Mouse (Mus musculus) intestine, embryonic 15.5 days (tissue): ENCODE results near the gene Abcc1. TPM values are rescaled to one million over a fixed set of nuclear protein-coding genes. Genes with fewer than 3 reads are reported as not detected.

Source experiments
- ATAC-seq: fragments of 200-750 bp; cut with Nextera tagmentation; 2 replicates; pipeline ENCODE4 v1.8.0; 2017; ENCODE audit warnings: moderate TSS enrichment, moderate library complexity
- H3K27ac ChIP-seq: fragments of 300-500 bp; sonication (generic); 2 replicates; pipeline ENCODE4 v1.5.1; 2015; ENCODE audit warnings: mild to moderate bottlenecking, inconsistent platforms
- H3K27me3 ChIP-seq: fragments of 300-500 bp; sonication (generic); replicated peaks from 2 replicates; pipeline ENCODE4 v1.6.1; 2015; ENCODE audit warnings: inconsistent platforms
- H3K36me3 ChIP-seq: fragments of 300-500 bp; sonication (generic); 2 replicates; pipeline ENCODE4 v1.6.1; 2015; ENCODE audit warnings: inconsistent platforms
- H3K4me1 ChIP-seq: fragments of 300-500 bp; sonication (generic); replicated peaks from 2 replicates; pipeline ENCODE4 v1.6.1; 2015; ENCODE audit warnings: inconsistent platforms
- H3K4me2 ChIP-seq: fragments of 300-500 bp; sonication (generic); replicated peaks from 2 replicates; pipeline ENCODE4 v1.6.1; 2015; ENCODE audit warnings: mild to moderate bottlenecking, inconsistent platforms
- H3K4me3 ChIP-seq: fragments of 300-500 bp; sonication (generic); replicated peaks from 2 replicates; pipeline ENCODE4 v1.5.1; 2015; ENCODE audit warnings: inconsistent platforms
- H3K9ac ChIP-seq: fragments of 300-500 bp; sonication (generic); 2 replicates; pipeline ENCODE4 v1.6.1; 2015; ENCODE audit warnings: inconsistent platforms
- H3K9me3 ChIP-seq: fragments of 300-500 bp; sonication (generic); 2 replicates; pipeline ENCODE4 v1.6.1; 2016; ENCODE audit warnings: inconsistent platforms
- whole genome bisulfite sequencing: fragments of 180-500 bp; shearing (Covaris S2); methylation state at CpG from one replicate; pipeline ENCODE4 v1.1.7; 2015; 5-methylcytosine and 5-hydroxymethylcytosine counted together
- polyA plus RNA-seq: library from polyadenylated mRNA; unstranded; fragments of >200 nt; fragmentation: Nextera tagmentation; extraction: Ambion mirVana; gene quantifications from 2 replicates; pipeline ENCODE4 v1.2.1, GENCODE M21; 2015

Gene Abcc1
- 8.3 and 9.2 TPM in 2 replicates for polyA plus RNA-seq

DNA sequence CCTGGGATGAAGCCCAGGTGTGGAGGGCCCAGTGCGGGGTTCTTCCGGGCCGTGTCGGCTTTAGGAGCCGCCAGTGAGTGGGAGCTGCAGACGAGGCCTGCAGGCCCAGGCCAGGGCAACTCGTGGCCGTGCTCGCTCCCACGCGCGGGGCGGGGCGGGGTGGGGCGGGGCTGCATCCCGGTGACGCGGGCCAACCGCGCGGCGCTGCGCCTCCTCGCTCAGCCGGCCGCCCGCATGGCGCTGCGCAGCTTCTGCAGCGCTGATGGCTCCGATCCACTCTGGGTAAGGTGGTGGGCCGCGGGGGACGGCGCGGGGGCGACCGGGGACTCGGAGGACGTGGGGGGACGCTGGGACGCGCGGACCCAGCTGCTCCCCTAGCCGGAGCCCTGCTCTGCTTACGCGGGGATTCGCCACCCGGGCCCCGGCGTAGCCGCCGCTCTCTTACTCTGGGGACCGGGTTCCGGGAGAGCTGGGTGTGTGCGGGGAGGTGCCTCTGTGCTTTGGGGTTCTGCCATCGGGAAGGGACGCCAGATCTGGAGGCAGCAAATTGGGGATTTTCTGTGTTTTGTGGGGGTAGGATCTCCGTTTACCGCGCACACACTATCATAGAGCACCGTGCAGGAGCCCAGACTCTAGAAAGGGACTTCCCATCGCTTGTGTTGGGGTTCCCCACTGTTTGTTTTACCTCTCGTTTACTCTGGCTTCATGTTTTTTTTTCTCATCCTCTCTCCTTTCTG is at the start of gene Abcc1:
TSS of gene Abcc1 (plus strand) at position 197 of the 737 bp plus-strand sequence.
- H3K4me2 ChIP-seq, result peak within 1 kb of the TSS; percentile 92
- no peaks in the 10 kb centered on the region for H3K9me3 ChIP-seq
- H3K27ac ChIP-seq, result peak within 1 kb of the TSS; percentile 44; the same call in 1 of the 2 replicates
- H3K9ac ChIP-seq, result peak within 1 kb of the TSS; percentile 70
- peak within 1 kb of the TSS; percentile 87 for H3K4me3 ChIP-seq
- WGBS, result under 1% methylated on average over 64 of the region's 64 CpGs
- no peaks in the 10 kb centered on the region for H3K36me3 ChIP-seq
- peak; percentile 98 for ATAC-seq
- H3K4me1 ChIP-seq, result peaks cover 6% of the 10 kb centered on the region; the same call in 1 of the 2 replicates
- no peaks in the 10 kb centered on the region for H3K27me3 ChIP-seq

DNA sequence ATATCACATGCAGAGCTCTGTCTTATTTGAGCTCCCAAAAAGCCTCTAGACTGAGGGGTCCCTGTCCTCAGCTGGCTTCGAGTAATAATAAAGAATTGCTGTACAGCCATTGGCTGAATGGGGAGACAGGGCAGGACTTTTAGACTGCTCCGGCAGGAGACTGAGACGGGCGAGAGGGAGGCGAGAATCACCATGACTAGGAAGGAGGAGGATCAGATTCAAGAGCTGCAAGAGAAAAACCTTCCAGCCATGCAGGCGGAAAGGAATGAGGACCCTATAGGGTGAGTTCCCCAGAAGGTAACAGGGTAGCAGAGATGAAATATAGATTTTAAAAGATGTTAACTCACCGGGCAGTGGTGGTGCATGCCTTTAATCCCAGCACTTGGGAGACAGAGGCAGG is 48.4 kb upstream of the Abcc1 start:
- WGBS, result 91% methylated on average over 7 of the region's 7 CpGs
- Histone ChIP-seq H3K27ac (no peak overlapping the region), H3K9me3 (no peaks in the 10 kb centered on the region), H3K27me3 (no peaks in the 10 kb centered on the region), H3K4me1 (0 out of 2 replicates have a peak, but pooled peaks cover 6% of the 10 kb centered on the region), H3K9ac (no peak overlapping the region), H3K4me3 (no peak overlapping the region), H3K4me2 (no peak overlapping the region), H3K36me3 (peaks cover 8% of the 10 kb centered on the region; the same call in 1 of the 2 replicates)
- no peak for ATAC-seq

DNA sequence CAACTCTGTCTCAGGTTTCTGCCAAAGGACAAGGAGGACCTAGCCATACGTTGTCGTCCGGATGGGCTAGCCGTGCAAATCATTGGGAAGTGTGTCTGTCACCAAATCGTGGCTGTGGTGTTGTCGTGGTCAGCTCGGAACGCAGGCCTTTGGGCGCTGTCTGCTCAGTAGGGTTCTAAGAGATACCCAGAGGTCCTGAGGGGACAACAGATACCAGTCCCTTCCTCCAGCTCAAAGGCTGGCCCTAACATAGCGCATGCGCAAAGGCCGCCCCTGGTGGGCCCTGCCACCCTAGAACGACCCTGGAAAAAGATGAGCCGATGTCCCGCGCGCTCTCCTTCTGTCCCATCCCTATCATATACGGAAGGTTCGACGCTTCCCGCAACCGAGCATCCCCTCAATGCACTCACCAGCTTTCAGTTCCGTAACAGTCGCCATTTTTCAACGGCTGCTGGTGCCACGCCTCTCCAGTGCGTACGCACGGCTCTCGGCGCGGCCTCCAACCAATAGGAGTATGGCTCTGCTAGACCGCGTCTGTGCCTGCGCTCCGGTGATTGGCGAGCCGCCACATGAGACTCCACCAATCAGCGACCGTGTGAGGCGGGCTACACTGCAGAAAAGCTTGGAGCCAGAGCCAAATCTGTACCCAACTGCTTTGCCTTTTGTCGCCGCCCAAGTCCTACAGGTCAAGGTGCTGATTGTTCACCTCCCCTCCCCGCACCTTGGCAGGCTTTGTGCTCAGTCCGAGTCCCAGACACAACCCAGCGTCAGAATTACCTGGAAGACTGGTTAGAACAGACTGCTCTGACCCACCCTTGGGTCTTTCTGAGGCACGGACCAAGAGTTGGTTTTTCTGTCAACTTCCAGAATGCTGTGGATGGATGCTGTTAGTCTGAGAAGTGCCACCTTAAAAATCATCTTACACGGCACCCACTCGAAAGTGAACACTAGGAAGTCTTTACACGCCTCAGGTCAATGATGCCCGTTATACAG is 44.2 kb upstream of the Abcc1 start, which contains the start of gene Fopnl:
TSS of gene Fopnl (minus strand) at position 522 of the 993 bp plus-strand sequence.
- 4% methylated on average over 51 of the region's 51 CpGs for WGBS
- Histone ChIP-seq H3K36me3 (no peaks in the 10 kb centered on the region; the same call in 1 of the 2 replicates), H3K27ac (peak within 1 kb of the TSS; percentile 91), H3K27me3 (no peaks in the 10 kb centered on the region), H3K9ac (peak within 1 kb of the TSS; percentile 83), H3K4me3 (peak within 1 kb of the TSS; percentile 71), H3K4me2 (peak within 1 kb of the TSS; percentile 81), H3K9me3 (no peaks in the 10 kb centered on the region), H3K4me1 (0 out of 2 replicates have a peak, but pooled peaks cover 6% of the 10 kb centered on the region)
- ATAC-seq, result peak; percentile 100

DNA sequence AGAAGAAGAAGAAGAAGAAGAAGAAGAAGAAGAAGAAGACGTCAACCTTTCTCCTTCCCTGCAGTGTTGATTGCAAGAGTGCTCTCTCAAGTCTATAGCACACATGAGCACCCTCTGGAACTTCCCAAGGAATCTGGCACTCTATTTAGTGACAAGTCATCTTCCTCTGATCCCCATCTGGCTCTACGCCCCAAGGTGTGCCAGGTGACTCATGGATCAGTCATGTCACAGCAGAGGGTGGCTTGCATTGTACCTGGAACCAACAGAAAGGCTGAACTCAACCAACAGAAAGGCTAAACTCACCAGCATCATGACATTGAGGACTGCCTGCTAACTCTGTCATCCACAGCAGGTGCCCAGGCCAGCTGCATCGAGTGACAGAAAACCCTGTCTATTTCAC is 41.7 kb upstream of the Abcc1 start:
- H3K27ac ChIP-seq, result no peak overlapping the region
- 0 out of 2 replicates have a peak, but pooled peaks cover 6% of the 10 kb centered on the region for H3K4me1 ChIP-seq
- ATAC-seq, result no peak
- no peak overlapping the region for H3K4me2 ChIP-seq
- H3K36me3 ChIP-seq, result no peaks in the 10 kb centered on the region
- WGBS, result 87% methylated on average over 3 of the region's 3 CpGs
- H3K9me3 ChIP-seq, result no peaks in the 10 kb centered on the region
- H3K9ac ChIP-seq, result no peak overlapping the region
- H3K4me3 ChIP-seq, result no peak overlapping the region
- no peaks in the 10 kb centered on the region for H3K27me3 ChIP-seq

DNA sequence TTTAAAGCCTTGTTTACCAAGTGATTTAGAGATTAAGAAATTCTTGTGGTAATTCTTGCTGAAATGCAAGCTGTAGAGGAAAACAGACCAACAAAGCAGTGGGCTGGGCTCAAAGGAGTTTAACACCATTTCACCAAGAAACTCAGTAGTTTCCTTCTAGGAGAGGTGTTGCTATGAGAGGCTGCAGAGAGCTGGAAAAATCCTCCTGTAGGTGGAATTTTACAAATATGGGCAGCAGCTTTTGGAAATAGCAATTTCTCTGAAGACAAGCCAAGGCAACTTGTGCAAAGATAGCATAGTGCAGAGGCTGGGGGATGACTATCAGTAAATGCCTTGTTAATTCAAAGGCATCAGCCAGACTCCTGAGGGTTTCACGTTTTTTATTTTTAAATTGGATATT is 40.9 kb upstream of the Abcc1 start:
- H3K27ac ChIP-seq, result no peak overlapping the region
- 46% methylated on average over 1 of the region's 1 CpGs for WGBS
- no peak overlapping the region for H3K4me3 ChIP-seq
- no peak overlapping the region for H3K9ac ChIP-seq
- 0 out of 2 replicates have a peak, but pooled peaks cover 6% of the 10 kb centered on the region for H3K4me1 ChIP-seq
- ATAC-seq, result no peak
- no peaks in the 10 kb centered on the region for H3K9me3 ChIP-seq
- no peaks in the 10 kb centered on the region for H3K36me3 ChIP-seq
- no peaks in the 10 kb centered on the region for H3K27me3 ChIP-seq
- no peak overlapping the region for H3K4me2 ChIP-seq

DNA sequence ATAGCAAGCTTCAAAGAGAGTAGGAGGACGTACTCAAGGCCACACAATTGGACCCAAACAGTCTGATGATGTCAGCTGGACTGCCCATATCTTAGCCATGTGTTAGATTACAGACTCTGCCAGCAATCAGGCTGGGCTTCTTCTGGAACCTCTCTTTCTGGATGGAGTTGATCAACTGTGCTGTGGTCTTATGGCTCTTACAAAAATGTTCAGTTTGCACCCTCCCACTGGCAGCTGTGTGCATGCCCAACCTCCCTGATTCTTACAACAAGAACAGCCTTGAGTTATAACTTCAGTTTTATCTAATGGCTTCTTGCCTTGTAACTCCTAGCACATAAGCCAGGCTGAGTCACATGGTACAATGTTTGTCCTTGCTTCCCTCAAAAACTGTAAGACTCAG is 33.2 kb upstream of the Abcc1 start:
- 52% methylated on average over 1 of the region's 1 CpGs for WGBS
- H3K4me3 ChIP-seq, result no peak overlapping the region

DNA sequence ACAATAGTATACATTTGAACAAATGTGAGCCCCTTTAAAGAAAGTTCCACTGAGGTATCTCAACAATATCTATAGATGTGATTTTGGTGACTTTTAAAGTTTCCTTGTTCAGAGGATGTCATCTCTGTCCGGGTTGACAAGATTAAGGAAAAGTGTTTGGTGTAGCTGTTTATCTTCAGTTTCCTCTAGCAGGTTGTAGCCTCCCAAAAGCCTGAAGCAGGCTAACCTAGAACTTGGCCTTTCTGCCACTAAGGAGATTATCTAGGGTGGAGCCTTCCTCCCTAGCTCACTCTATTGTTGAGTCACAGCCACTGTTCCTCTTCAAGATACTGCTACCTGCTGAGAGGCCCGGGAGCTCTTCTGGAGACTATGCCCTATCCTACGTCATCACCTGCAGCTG is 16.4 kb upstream of the Abcc1 start:
- Histone ChIP-seq H3K27ac (no peak overlapping the region), H3K9me3 (no peaks in the 10 kb centered on the region), H3K4me2 (no peak overlapping the region), H3K36me3 (no peaks in the 10 kb centered on the region), H3K4me3 (no peak overlapping the region), H3K4me1 (no peaks in the 10 kb centered on the region), H3K9ac (no peak overlapping the region), H3K27me3 (no peaks in the 10 kb centered on the region)
- ATAC-seq, result no peak
- WGBS, result 71% methylated on average over 3 of the region's 3 CpGs

More for the DNA sequence above, 33.2 kb upstream of the Abcc1 start:
- no peaks in the 10 kb centered on the region for H3K9me3 ChIP-seq
- no peak overlapping the region for H3K27ac ChIP-seq
- H3K27me3 ChIP-seq, result no peaks in the 10 kb centered on the region
- no peak for ATAC-seq
- H3K36me3 ChIP-seq, result no peaks in the 10 kb centered on the region
- no peak overlapping the region for H3K4me2 ChIP-seq
- no peaks in the 10 kb centered on the region for H3K4me1 ChIP-seq
- no peak overlapping the region for H3K9ac ChIP-seq

DNA sequence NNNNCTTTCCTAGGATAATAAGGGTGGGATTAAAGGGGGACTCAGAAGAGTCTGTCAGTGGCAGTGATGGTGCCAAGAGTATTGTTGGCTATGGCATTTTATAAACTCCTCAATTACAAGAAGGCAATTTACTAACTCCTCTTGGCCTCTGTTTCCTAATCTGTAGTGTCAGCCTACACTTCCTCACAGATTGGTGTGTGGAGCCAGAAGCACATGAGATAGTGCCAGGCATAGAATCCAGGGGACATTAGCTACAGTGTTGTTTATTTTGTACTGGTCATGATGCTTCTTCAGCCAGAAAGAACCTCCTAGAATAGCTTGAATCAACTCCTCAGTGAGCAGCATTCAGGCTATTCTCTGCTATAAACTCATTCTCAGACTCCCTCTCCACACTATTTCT is 9.8 kb upstream of the Abcc1 start:
- Histone ChIP-seq H3K36me3 (no peaks in the 10 kb centered on the region), H3K4me3 (no peak overlapping the region), H3K4me2 (no peak overlapping the region), H3K27me3 (no peaks in the 10 kb centered on the region), H3K9me3 (no peaks in the 10 kb centered on the region), H3K4me1 (no peaks in the 10 kb centered on the region), H3K27ac (no peak overlapping the region), H3K9ac (no peak overlapping the region)
- no peak for ATAC-seq

DNA sequence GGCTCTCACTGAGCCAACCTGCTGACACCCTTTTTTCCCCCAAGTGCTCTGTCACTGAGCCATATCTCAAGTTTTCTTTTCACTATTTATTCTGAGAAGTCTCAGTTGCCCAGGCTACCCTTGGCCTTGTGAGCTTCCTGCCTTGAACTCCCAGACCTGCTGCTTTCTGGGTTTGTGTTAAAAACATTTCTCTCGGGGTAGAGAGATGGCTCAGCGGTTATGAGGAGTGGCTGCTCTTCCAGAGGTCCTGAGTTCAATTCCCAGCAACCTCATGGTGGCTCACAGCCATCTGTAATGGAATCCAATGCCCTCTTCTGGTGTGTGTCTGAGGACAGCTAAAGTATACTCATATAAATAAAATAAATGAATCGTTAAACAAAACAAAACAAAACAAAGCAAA is 9.1 kb upstream of the Abcc1 start:
- Histone ChIP-seq H3K4me3 (no peak overlapping the region), H3K4me2 (no peak overlapping the region), H3K36me3 (no peaks in the 10 kb centered on the region), H3K27ac (no peak overlapping the region), H3K9ac (no peak overlapping the region), H3K27me3 (no peaks in the 10 kb centered on the region), H3K9me3 (no peaks in the 10 kb centered on the region), H3K4me1 (no peaks in the 10 kb centered on the region)
- WGBS, result 82% methylated on average over 3 of the region's 3 CpGs
- ATAC-seq, result no peak

DNA sequence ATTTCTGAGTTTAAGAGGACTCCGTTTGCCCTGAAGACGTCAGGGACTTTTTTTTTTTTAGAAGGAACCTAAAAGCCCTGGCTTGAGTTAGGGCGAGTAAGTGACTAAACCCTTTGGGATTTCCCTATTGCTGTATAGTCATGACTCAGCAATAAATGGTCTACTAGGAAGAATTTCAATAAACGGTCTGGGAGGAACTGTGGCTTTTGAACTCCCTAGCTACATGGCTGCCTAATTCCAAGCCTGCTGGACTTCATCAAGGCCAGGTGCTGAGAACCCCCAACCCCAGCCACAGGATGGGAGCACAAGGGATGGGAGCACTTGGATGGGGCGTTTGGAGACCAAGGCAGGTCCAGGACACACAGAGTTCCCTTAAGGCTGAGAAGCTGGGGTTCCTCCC is 8.7 kb upstream of the Abcc1 start:
- Histone ChIP-seq H3K4me2 (no peak overlapping the region), H3K27ac (no peak overlapping the region), H3K27me3 (no peaks in the 10 kb centered on the region), H3K9me3 (no peaks in the 10 kb centered on the region), H3K9ac (no peak overlapping the region), H3K4me1 (no peaks in the 10 kb centered on the region), H3K36me3 (no peaks in the 10 kb centered on the region), H3K4me3 (no peak overlapping the region)
- 53% methylated on average over 5 of the region's 5 CpGs for WGBS
- ATAC-seq, result no peak

DNA sequence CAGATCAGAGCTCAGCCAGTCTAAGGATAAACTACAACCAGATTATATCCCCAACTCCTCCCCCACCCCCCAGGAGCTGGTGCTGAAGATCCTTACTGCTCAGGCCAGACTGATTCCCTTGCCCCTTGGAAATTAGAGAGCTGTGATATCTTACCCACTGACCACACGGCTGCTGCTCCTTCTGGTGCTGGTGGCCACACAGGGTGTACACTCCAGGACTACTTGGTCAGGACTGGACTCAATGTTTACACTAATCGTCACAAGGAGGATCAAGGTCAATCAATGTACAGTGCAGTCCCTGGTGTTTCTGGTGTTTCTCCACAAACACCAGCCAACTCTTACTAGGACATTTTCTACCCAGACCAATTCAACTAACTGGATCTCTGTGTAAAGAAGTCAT is 3.5 kb upstream of the Abcc1 start:
- Histone ChIP-seq H3K27me3 (no peaks in the 10 kb centered on the region), H3K27ac (no peak overlapping the region), H3K36me3 (no peaks in the 10 kb centered on the region), H3K9ac (no peak overlapping the region), H3K4me2 (no peak overlapping the region), H3K4me1 (peaks cover 6% of the 10 kb centered on the region; the same call in 1 of the 2 replicates), H3K9me3 (no peaks in the 10 kb centered on the region), H3K4me3 (no peak overlapping the region)
- no peak for ATAC-seq
- 45% methylated on average over 2 of the region's 2 CpGs for WGBS

DNA sequence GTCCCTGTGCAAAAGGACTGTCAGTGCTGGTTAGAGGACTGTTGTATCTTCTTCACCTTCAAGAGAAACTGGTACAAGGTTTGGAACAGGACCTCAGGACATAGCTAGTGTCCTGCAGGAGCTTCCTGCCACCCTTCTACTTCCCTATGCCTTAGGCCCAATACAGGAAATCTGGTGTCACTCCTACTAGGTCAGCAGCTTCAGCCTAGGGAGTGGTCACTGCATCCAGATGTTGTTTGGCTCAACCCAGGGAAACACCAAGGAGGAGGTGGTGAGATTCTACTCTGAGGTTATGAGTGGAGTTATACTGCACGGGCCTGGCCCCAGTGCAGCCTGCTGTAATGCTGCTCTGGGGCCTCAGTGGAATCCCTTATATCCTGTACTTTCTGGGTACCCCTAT is 2.8 kb upstream of the Abcc1 start:
- 63% methylated on average over 1 of the region's 1 CpGs for WGBS
- ATAC-seq, result no peak

More for the DNA sequence above, 2.8 kb upstream of the Abcc1 start:
- Histone ChIP-seq H3K9me3 (no peaks in the 10 kb centered on the region), H3K36me3 (no peaks in the 10 kb centered on the region), H3K9ac (no peak overlapping the region), H3K4me1 (peaks cover 6% of the 10 kb centered on the region; the same call in 1 of the 2 replicates), H3K4me3 (no peak overlapping the region), H3K27ac (no peak overlapping the region), H3K27me3 (no peaks in the 10 kb centered on the region), H3K4me2 (no peak overlapping the region)
